Mouse (Mus musculus): ENCODE results near the gene Tubb2a.
"Not testable (repeated sequence)": the region's sequence is repeated elsewhere in the genome, so short reads cannot be mapped to it uniquely, and the experiment has no call there.

The Tubb2a gene

DNA sequence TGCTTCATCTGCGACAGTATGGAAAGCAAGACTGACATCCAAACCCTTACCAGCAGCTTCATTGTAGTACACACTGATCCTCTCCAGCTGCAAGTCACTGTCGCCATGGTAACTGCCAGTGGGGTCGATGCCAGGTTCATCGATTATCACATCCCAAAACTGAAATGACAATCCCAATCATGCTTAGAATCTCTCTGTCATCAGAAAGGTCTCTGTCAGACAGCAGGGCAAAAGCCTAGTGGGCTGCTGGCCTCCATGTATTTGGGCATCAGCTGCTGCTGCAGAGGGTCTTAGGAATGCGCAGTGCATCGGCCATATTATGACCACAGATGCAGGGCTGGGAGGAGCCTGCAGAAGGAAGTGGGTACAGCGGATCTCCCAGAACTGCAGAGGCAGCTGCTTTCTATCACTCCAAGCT, 11.1 kb upstream of the Tubb2a start:
- DNase-seq, result peak; percentile 53

DNA sequence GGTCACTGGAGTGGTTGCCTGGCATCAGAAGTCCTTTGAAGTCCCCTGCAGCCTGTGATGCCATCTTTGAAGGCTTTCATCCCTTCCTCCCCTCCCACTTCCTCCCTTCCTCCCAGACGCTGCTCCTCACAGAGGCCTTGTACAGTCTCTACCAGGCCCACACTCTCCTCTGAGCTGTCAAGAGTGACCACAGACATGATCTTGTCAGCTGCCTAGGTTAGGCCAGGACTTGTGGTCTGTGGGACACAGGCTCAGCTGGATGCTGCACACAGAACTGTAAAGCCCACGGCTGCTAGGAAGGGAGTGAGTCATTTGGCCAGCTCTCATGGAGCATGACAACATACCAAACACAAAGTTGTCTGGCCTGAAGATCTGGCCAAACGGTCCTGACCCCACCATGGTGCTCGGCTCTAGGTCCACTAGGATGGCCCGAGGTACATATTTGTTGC, 10.4 kb upstream of the Tubb2a start:
- peak; percentile 37 for DNase-seq

DNA sequence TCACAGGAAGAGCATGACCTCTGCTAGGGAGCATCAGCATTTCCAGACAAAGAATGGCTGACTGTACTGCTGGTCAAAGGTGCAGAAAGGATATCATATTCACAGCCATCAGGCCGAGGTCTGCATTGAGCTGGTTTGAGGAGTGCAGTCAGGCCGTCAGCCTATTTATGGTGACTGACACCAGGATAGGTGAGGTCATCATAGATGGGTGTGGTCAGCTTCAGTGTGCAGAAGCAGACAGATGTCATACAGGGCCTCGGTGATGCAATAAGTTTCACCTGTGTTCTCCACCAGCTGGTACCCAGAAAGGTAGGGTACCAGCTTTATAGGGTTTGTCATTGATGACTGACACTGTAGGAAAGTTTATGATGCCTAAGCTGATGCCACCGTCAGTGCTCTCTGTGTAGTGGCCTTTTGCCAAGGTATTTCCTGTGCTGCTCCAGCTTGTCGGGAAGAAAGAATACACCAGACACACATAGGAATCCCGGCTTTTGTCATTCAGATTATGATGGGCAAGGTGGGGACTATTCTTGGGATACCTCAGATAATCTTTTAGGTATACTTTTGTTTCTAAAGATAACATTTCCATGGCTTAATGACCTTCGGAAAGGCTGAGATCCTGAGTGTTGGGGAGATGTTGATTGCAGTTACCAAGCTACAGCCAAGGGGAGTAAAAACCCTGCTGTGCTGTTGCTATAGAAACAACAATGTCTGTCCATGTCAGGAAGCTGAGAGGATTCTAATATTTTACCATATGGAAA, 9.4 kb upstream of the Tubb2a start:
- DNase-seq, result no peak

DNA sequence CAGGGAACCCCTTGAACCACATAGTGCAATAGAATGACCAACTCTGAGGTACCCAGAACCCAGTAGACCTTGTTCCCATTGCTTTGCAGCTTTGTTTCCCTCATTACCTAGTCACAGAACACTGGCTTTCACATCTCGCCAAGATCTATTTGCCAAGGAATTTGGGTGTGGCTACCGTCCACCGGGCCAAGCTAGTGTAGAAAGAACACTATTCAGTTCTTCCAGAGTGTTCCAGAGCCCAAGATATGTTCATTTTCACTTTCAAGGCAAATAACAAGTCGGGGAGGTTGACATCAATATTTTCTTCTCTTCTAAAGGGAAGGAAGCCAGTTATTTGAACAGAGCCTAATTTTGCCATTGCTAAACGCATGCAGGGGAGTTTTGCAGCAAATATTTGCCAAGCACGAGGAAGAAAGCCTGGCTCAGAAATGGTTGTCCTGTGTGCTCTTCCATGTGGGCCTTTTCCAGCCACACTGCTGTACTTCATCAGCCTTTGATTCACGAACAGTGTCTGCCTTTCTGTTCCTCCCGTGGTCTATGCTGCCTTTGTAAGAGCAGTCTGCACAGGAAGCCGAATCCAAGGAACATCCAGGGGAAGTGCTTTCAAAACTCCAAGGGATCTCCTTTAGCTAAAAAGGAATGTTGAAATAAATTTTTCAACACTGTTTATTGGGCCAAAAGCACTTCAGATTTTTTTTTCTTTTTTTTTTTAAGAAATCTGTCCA, 6.4 kb upstream of the Tubb2a start:
- DNase-seq, result no peak

DNA sequence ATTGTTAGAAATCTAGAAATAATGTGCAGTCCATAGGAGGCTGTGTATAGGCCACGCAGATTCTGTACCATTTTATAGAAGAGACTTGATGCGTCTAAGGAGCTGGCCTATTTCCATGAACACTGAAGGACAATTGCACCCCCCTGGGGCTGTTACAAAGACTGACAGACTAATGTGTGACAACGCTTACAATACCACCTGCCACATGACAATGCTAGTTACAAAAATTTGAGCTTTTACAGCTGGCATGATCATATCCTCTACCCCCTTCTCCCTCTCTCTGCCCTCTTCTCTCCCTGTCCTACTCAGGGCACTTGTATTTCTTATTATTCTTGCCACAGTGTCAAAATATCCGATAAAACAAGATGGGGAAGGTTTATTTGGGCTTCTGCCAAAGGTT, 4.1 kb upstream of the Tubb2a start:
- no peak for DNase-seq

DNA sequence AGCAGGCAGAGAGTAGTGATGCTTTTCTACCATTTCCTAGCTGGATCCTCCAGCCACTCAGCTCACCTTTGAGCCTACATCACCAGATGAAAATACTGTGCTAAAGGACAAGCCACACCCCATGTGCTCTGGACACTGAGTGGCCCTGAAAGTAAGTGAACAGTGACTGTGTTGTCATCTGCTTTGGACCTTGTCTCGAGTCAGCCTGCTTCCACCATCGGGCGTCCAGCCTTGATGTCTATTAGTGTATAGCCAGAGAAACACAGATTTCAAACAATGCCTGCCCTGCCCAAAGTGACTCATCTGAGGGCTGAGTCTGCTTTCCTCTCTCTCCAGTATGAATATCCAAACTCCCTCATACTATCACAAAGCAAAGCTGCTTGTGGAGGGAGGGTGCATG, 2.0 kb upstream of the Tubb2a start:
- no peak for DNase-seq

DNA sequence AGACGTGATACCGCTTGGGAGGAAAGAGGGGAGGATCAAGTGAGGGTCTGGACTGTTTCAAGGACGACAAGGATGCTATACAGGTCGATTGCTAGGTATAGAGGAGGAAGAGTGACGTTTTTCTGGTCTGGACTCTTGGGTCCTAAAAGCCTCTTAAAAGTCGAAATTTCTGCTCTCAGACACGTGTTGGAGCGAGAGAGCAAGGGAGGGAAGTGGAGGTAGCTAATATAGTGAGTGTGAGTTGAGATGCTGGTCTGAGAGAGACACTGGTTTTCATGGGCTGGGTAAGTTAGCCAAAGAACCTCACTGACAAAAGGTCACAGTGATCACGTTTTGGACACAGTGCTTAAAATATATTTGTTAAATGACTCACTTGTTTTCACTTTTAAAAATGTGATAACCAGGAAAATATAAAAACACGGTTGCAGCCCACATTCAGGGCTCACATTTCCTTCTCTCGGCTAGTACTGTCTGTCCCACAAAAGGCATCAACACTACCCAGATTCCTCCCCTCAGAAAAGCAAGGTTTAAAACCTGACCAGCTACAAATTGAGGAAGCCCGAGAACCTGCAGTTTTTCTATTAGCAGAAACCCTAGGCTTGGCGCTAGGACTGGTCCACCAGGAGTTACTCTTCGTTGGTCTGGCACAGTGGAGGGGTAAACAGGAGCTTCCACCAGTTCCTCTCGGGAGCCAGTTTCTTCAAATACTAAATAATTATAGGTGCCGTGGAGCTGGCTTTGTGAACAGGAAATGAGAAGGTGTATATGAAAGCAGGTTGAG, 883 bp upstream of the Tubb2a start:
- DNase-seq, result no peak

DNA sequence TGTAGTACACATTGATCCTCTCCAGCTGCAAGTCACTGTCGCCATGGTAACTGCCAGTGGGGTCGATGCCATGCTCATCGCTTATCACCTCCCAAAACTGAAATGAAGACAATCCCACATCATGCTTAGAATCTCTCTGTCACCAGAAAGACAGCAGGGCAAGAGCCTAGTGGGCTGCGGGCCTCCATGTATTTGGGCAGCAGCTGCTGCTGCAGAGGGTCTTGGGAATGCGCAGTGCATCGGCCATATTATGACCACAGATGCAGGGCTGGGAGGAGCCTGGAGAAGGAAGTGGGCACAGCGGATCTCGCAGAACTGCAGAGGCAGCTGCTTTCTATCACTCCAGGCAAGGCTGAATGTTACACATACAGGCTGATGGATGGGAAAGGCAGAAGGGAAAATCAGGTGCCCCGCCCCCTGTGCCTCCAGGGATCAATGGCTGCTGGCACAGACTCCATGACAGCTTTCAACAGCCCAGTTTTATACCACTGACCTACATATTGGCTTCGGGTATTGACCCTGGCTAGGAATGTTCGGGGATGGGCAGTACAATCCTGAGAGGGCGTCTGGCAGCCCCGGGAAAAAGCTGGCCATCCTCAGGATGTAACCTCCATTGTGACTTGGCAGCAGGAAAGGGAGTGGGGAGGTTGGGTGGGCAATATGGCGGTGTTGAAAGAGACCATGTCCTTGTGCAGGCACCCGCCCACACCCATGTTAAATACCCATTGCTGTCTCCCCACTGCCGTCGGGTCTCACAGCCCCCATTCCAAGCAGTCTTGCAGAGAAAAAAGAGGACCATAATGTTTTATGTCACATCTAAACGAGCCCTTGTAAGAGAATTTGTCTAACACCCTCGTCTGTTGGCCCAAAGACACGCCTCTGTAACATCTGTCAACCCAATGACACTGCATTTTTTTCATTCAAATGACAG, 981 bp downstream of the Tubb2a start:
- DNase-seq, result peak; percentile 48

DNA sequence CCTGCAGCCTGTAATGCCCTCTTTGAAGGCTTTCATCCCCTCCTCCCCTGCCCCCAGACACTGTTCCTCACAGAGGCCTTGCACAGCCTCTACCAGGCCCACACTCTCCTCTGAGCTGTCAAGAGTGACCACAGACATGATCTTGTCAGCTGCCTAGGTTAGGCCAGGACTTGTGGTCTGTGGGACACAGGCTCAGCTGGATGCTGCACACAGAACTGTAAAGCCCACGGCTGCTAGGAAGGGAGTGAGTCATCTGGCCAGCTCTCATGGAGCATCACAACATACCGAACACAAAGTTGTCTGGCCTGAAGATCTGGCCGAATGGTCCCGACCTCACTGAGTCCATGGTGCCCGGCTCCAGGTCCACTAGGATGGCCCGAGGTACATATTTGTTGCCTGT, 1.9 kb downstream of the Tubb2a start:
- DNase-seq, result not testable (repeated sequence)

DNA sequence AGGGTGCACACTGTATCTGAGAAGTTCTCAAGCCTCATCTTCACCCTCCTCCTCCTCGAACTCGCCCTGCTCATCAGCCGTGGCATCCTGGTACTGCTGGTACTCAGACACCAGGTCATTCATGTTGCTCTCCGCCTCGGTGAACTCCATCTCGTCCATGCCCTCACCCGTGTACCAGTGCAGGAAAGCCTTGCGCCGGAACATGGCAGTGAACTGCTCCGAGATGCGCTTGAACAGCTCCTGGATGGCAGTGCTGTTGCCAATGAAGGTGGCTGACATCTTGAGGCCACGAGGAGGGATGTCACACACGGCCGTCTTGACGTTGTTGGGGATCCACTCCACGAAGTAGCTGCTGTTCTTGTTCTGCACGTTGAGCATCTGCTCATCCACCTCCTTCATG, 3.4 kb downstream of the Tubb2a start:
- DNase-seq, result not testable (repeated sequence)

DNA sequence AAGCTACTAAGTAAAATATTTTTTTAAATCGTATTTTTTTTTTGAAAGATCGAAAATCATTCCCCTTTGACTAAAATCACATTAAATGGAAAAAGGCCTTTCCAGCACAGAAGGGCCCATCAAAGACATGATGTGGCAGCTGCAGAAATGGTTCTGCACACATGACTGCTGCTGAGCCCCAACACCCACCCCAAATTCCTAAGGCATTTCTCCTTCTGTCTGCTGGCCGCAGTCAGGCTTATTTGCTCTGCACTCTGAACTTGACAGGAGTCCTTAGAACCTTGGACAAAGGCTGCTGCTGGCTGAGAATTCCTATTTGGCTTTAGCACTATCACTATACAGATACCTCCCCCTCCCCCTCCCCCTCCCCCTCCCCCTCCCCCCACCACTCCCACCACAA, 5.0 kb downstream of the Tubb2a start:
- DNase-seq, result no peak

DNA sequence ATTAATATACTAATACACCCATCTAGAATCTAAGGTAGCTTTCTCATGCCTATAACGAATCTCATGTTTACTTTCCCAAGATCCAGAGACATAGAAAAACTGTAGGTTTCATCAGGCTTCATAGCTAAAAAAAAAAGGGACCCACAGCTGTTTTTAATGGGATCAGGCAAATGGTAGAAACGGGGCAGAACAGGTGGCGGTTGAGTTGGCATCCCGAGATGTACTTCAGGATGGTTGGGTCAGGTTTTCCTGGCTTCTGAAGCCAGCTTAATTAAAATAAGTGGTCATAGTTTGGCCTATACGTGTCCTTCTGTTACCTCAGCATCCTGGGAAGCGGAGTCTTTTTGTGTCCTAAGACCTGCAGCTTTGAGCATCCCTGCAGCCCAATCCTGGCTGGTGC, 6.0 kb downstream of the Tubb2a start:
- no peak for DNase-seq

DNA sequence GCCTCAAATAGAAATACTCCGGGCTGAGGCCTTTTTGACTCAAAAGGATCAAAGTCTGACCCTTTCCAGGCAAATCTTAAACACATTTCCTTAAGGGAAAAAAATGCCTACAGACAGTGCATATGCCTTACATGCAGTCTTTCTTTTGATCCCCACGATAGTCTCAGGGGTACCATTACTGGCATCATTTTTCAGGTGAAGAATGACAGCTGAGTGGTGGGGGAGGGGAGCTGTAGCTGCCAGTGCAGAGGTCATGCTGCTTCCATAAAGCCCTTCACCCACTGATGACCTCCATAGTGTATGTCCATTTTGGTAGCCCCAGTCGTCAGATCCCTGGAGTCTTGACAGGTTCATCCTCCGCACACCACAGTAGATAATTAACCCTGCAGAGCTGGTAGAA, 7.5 kb downstream of the Tubb2a start:
- DNase-seq, result no peak

DNA sequence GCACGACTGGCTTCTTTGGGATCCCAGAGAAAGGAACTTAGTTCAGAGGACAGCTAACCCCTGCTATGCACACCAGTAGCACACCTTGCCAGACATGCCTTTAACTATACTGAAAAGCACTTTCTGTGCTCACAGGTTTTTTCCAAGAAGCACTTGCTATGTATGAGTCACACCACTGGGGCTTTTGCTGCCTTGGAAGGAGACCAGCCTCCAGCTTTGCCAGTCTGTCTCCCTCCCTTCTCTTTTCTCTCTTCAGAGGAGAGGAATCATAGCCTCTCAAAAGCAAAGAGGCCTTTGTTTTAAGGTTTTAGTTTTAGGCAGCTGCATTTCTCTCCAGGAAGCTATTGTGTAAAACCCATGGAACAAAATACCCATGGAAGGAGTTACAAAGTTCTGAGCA, 11.5 kb downstream of the Tubb2a start:
- no peak for DNase-seq

DNA sequence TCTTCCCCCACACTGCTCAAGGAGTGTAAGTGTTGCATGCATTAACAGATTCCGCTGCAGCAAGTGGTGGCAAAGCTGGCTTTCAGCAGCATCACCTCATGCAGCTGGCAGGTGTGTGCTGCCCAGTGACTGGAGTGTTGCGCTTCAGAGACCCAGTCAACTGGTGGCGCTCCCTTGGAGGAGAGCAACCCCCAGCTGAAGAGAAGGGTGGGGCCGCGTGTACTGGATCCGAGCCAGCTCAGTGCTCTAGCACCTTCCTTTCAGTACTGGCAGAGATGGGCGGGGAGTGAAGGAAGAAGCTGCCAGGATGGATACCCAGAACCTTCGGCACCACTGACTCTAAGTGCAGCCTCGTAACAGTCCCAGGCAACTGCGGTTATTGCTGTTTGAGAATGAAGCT, 15.3 kb downstream of the Tubb2a start:
- DNase-seq, result no peak

DNA sequence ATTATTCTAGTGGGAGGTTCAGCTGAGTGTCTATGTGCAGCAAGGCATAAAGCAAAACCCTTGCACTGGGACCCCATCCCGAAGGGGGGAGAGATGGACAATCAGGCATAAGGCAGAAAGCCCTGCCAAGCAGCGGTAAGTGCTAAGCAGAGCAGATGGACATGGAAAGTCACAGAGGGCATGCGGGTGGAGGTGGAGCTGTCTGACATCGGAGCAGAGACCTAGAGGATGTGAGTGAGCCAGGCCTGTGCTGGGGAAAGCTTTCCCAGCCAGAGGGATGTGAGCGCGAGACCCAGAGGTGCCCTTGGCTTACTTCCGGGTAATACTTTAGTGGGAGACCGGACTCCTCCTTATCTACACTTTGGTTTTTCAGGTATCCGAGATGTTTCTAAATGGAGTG, 17.7 kb downstream of the Tubb2a start:
- no peak for DNase-seq

DNA sequence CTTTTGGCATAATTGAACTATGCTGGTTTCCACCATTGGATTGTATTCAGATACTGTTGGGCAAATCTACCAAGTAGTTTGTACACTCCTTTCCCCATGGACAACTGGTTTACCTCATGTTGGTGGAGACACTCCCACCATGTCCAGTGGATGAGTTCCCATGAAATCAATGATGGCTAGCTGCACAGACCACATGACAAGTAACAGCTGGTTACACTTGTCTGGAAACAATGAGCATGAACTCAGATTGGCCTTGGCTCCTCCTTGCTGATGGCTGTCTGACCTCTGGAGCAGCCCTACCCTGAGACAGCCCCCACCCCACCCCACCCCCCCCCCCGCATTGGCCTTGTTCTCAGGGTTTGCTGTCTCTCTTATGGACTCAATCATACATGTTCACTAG, 20.6 kb downstream of the Tubb2a start:
- no peak for DNase-seq

DNA sequence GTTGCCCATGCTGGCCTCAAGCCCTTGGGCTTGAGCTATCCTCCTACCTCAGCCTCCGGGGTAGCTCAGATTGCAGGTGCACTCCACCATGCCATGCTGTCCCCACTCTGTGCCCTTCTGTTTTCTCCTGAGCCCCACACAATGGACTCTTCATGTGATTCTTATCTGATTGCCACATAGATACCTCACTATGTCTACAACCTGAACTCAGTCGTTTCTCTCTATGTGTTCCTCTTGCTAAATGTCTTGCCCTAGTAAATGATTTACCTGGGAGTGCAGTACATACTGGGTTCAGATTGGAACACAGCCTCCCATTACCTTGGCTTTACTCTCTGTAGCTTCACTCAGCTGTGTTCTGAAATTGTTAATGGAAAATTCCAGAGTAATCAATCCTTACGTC, 22.8 kb downstream of the Tubb2a start:
- DNase-seq, result no peak

DNA sequence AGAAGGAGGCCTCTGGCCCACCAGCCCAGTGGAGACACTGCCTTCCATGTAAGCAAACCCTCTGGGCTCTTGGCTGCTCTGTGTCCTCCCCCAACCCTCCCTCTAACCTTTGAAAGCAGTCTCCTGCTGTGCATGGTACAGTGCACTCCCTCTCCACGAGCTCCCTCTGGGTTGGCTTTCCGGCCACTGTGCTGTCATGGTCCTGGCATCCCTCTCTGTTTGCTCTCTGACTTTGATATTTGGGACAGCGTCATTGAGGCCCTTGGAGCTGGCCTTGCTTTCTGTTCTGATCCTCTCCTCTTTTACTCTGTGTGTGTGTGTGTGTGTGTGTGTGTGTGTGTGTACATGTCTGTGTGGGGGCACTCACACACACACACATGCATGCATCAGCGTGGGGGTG, 23.4 kb downstream of the Tubb2a start:
- no peak for DNase-seq

DNA sequence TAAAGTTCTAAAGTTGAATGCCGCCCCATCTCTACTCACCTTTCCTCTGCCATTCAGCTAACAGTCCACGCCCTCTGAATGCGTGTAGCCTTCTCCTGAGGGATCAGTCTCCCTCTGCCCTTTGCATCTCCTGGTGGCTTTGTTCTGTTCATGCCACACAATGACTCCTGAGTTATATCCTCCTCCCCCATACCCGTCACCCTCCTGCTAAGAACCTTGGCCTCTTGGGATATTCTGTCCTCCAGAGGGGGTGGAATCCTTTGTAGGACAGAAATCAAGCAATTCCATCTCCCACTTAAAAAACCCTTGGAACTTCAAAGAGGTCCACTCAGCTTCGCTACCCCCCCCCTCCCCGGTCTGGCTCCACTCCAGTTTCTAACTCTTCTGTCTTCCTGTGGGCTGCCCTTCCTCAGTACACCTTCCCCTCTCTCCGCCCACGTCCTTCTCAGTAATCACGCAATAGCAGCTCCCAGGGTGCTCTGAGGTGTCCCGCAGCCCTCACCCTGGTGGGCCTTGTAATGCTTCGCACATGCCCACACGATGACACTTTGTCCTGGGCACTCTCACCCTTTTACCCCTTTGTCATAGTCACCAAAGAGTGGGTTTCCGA, 24.0 kb downstream of the Tubb2a start:
- no peak for DNase-seq

DNA sequence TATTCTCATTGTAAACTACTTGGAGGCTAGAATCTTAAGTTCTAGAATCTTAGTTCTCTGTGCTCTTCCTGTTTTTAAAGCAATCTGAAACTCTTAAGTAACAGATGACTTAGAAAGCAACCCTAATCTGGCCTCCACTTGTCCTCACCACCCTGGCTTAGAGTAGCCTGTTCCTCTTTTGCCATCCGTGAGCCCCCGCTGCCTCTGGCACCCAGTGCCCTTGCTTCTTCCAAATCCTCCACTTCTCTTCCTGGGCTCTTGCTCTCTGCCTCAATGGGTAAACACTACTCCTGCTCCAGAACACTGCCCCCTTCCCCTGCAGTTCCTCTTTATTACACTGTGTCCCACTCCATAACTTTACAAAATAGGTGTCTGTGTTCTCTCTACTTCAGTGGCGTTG, 26.1 kb downstream of the Tubb2a start:
- DNase-seq, result no peak

DNA sequence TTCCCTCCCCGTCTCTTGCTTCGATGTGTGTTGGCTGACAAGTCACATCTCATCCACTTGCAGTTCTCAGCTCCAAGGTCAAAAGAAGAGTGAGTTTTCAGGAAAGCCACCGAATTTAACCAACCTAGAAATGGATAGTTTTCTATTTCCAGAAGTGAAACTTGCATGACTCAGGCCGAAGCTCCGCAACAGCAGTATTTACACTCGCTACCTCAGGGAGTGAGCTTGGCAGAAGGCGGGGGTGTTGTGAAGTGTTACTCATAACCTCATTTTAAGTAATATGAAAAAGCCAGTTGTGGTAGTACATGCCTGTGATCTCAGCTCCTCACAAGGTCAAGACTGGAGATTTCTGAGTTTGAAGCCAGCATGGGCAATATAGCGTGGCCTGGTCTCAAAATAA, 27.3 kb downstream of the Tubb2a start:
- no peak for DNase-seq

All from thymus, postnatal 4 days (tissue).